In the genomic region with DNA sequence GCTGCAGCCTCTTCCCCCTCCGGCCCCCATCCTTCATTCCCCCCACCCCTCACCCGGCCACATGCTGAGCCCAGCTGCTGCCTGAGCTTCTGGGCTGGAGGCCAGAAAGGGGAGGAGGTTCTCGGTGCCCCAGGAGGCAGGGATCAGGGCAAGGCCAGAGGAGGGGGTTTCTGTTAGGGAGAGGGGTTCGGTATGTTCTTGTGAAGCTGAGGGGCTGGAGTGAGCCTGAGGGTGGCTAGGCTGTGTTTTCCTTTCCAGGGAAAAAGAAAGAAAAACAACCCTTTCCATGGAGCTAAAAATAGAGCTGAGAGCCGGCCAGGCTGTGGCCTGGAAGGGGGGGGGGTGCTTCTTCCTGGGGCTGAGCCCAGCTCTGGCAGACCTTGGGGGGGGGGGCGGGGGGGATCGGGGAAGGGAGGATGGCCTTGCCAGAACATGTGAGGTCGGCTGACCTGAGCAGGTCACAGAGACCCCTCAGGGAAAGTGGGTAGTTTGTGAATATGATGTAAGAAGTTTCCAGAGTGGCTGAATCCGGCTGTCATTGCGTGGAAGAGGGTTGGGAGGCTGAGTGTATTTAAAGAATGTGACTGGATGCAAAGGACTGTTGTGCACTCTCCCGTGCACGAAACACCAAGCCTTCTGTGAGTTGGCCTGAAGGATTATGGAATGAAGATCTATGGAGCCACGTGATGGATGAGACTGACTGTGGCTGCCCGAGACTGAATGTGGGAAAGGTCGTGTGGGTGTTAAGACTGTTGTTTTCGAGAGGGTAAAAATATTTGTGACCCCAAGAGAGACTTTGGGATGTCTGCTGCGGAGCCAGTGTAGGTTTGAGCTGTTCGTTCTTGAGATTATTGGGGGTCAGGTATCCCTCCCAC, we compare ENCODE assay signal across 8 mouse cellular contexts. TPM values are rescaled to one million over a fixed set of nuclear protein-coding genes. Genes with fewer than 3 reads are reported as not detected.
DNase-seq lines count a peak whose midpoint lies in the region; ATAC-seq and TF ChIP-seq lines count a peak whose summit lies in the region.

No protein-coding gene starts in this region.

- DNase-seq in CH12.LX (ENCODE audit: extremely low read depth) = no peak
- peak; percentile 82 for DNase-seq in adrenal gland, postnatal 25 days
- DNase-seq in kidney, postnatal 0 days (ENCODE audit: low spot score) = peak; percentile 92
- DNase-seq in liver, postnatal 0 days = peak; percentile 69
- no peak for DNase-seq in c-Kit-positive CD71-positive TER-119-positive erythroid progenitor cells, embryonic 14.5 days (ENCODE audit: low spot score)

- TF ChIP-seq POLR2A in CH12.LX (IDR thresholded peaks at IDR 0.05; ENCODE audit: low read depth, low read length) = peak; percentile 13
- no peak for TF ChIP-seq POLR2A in olfactory bulb, adult 2 months (IDR thresholded peaks at IDR 0.05; ENCODE audit: insufficient read depth, low read depth, low read length)

- H3K4me1 ChIP-seq in CH12.LX (ENCODE audit: control insufficient read depth in 1 of 2, insufficient read depth in 2 of 2) = peaks cover 23 to 43% of the 10 kb centered on the region in 2 experiments
- peaks cover 80% of the 10 kb centered on the region for H3K4me1 ChIP-seq in embryonic facial prominence, embryonic 15.5 days
- peaks cover 23 to 45% of the 10 kb centered on the region in 2 experiments for H3K4me1 ChIP-seq in heart, embryonic 14.5 days (ENCODE audit: control insufficient read depth in 2 of 2, insufficient read depth in 2 of 2, low read length in 2 of 2)
- H3K4me1 ChIP-seq in kidney, postnatal 0 days (replicated peaks; ENCODE audit: insufficient read depth, low read length) = peaks cover 50% of the 10 kb centered on the region
- peaks cover 36% of the 10 kb centered on the region for H3K4me1 ChIP-seq in liver, postnatal 0 days (ENCODE audit: insufficient read depth)
- H3K4me1 ChIP-seq in olfactory bulb, adult 2 months (ENCODE audit: control insufficient read depth, insufficient read depth, low read length) = peaks cover 36% of the 10 kb centered on the region

- TF ChIP-seq CTCF in CH12.LX (conservative IDR thresholded peaks at IDR 0.05 in 1 of 2, IDR thresholded peaks at IDR 0.05 in 1 of 2; ENCODE audit: low read depth in 2 of 2, low read length in 2 of 2) = no peak
- no peak for TF ChIP-seq CTCF in kidney, postnatal 0 days (IDR thresholded peaks at IDR 0.05; ENCODE audit: low read depth)
- no peak for TF ChIP-seq CTCF in liver, postnatal 0 days (IDR thresholded peaks at IDR 0.05; ENCODE audit: low read depth)
- TF ChIP-seq CTCF in olfactory bulb, adult 2 months (IDR thresholded peaks at IDR 0.05; ENCODE audit: insufficient read depth, low read depth, low read length) = no peak

- H3K79me2 ChIP-seq in CH12.LX (replicated peaks; ENCODE audit: control insufficient read depth, extremely low read depth, insufficient read depth, poor library complexity, severe bottlenecking) = peaks cover 5% of the 10 kb centered on the region; the same call in 1 of the 2 replicates

- in situ Hi-C loops in CH12.LX (cut with MboI; ENCODE audit: low pct_ligation_motif_present, low pct_unique_long_range_greater_than_20kb, low sequenced_read_pairs) = no loop called here

- peak overlapping the region in 2 of 3 experiments; percentile 32 to 45 for H3K4me3 ChIP-seq in CH12.LX (replicated peaks in 1 of 3; ENCODE audit: low read depth in 2 of 3, low read length in 2 of 3, poor library complexity in 1 of 3)
- H3K4me3 ChIP-seq in embryonic facial prominence, embryonic 15.5 days (replicated peaks) = peak overlapping the region; percentile 67
- peak overlapping the region; percentile 58 to 79 for H3K4me3 ChIP-seq in heart, embryonic 14.5 days (ENCODE audit: control insufficient read depth in 1 of 2, insufficient read depth in 1 of 2, low read depth in 1 of 2, low read length in 2 of 2)
- peak overlapping the region; percentile 73 for H3K4me3 ChIP-seq in kidney, postnatal 0 days (replicated peaks; ENCODE audit: low read depth, low read length)
- H3K4me3 ChIP-seq in liver, postnatal 0 days (ENCODE audit: low read depth, low read length) = peak overlapping the region; percentile 59
- peak overlapping the region; percentile 57 for H3K4me3 ChIP-seq in olfactory bulb, adult 2 months (ENCODE audit: insufficient read depth, low read depth, low read length)

- peaks cover 5 to 17% of the 10 kb centered on the region in 2 experiments for H3K36me3 ChIP-seq in CH12.LX (replicated peaks in 1 of 2; ENCODE audit: control insufficient read depth in 1 of 2, insufficient read depth in 1 of 2, low read length in 1 of 2)
- H3K36me3 ChIP-seq in embryonic facial prominence, embryonic 15.5 days = peaks cover 8% of the 10 kb centered on the region
- peaks cover 23% of the 10 kb centered on the region for H3K36me3 ChIP-seq in heart, embryonic 14.5 days (ENCODE audit: control insufficient read depth, insufficient read depth, low read length)
- H3K36me3 ChIP-seq in kidney, postnatal 0 days (ENCODE audit: insufficient read depth, low read length) = peaks cover 5% of the 10 kb centered on the region
- peaks cover 9% of the 10 kb centered on the region; the same call in 1 of the 2 replicates for H3K36me3 ChIP-seq in liver, postnatal 0 days (replicated peaks; ENCODE audit: insufficient read depth, low read length)

- ATAC-seq in embryonic facial prominence, embryonic 15.5 days (ENCODE audit: insufficient number of reproducible peaks, low FRiP score, low TSS enrichment, low read depth) = peak; percentile 67
- peak; percentile 28 for ATAC-seq in heart, embryonic 14.5 days (ENCODE audit: insufficient number of reproducible peaks, insufficient read depth, low FRiP score, low read depth)
- peak; percentile 31 for ATAC-seq in kidney, postnatal 0 days (replicated peaks; ENCODE audit: low FRiP score, low read depth)
- ATAC-seq in liver, postnatal 0 days = no peak

- dilution Hi-C loops in CH12.LX (cut with MboI; ENCODE audit: extremely low pct_ligation_motif_present, extremely low pct_unique_long_range_greater_than_20kb, low sequenced_read_pairs) = no loop called here

- no peak for TF ChIP-seq EP300 in CH12.LX (IDR thresholded peaks at IDR 0.05; ENCODE audit: low read length)
- TF ChIP-seq EP300 in liver, postnatal 0 days (IDR thresholded peaks at IDR 0.05; ENCODE audit: low read depth) = no peak

- no peaks in the 10 kb centered on the region for H3K9me3 ChIP-seq in CH12.LX (replicated peaks; ENCODE audit: low read length)
- no peaks in the 10 kb centered on the region for H3K9me3 ChIP-seq in embryonic facial prominence, embryonic 15.5 days (replicated peaks)
- no peaks in the 10 kb centered on the region for H3K9me3 ChIP-seq in heart, embryonic 14.5 days (ENCODE audit: control insufficient read depth, low read length)
- H3K9me3 ChIP-seq in kidney, postnatal 0 days (replicated peaks; ENCODE audit: low read length) = no peaks in the 10 kb centered on the region
- no peaks in the 10 kb centered on the region for H3K9me3 ChIP-seq in liver, postnatal 0 days (ENCODE audit: low read length)

- H3K9ac ChIP-seq in CH12.LX (ENCODE audit: insufficient read depth, low read depth) = peak overlapping the region; percentile 87
- H3K9ac ChIP-seq in embryonic facial prominence, embryonic 15.5 days = peak overlapping the region; percentile 54; the same call in 1 of the 2 replicates
- peak overlapping the region; percentile 96 for H3K9ac ChIP-seq in heart, embryonic 14.5 days (ENCODE audit: low read length)
- H3K9ac ChIP-seq in kidney, postnatal 0 days (ENCODE audit: low read depth, low read length) = peak overlapping the region; percentile 86
- peak overlapping the region; percentile 72 for H3K9ac ChIP-seq in liver, postnatal 0 days (replicated peaks)

- WGBS in embryonic facial prominence, embryonic 15.5 days = under 1% methylated on average over 18 of the region's 18 CpGs
- under 1% methylated on average over 17 of the region's 18 CpGs for WGBS in heart, embryonic 14.5 days
- WGBS in kidney, postnatal 0 days = 0% methylated on average over 17 of the region's 18 CpGs
- 2% methylated on average over 16 of the region's 18 CpGs for WGBS in liver, postnatal 0 days (ENCODE audit: insufficient replicate concordance)
- 4% methylated on average over 18 of the region's 18 CpGs for WGBS in olfactory bulb, adult 2 months

- H3K4me2 ChIP-seq in CH12.LX (ENCODE audit: insufficient read depth, low read depth, poor library complexity, severe bottlenecking) = peak overlapping the region; percentile 77
- H3K4me2 ChIP-seq in embryonic facial prominence, embryonic 15.5 days (replicated peaks) = peak overlapping the region; percentile 86
- H3K4me2 ChIP-seq in heart, embryonic 14.5 days (ENCODE audit: low read length) = peak overlapping the region; percentile 98
- H3K4me2 ChIP-seq in kidney, postnatal 0 days (ENCODE audit: low read length) = peak overlapping the region; percentile 97
- peak overlapping the region; percentile 91 for H3K4me2 ChIP-seq in liver, postnatal 0 days (ENCODE audit: low read depth, low read length)

- TF ChIP-seq RAD21 in CH12.LX (IDR thresholded peaks at IDR 0.05; ENCODE audit: low read depth, low read length) = no peak

- peaks cover 37% of the 10 kb centered on the region for H3K27me3 ChIP-seq in CH12.LX (replicated peaks)
- H3K27me3 ChIP-seq in embryonic facial prominence, embryonic 15.5 days = no peaks in the 10 kb centered on the region
- H3K27me3 ChIP-seq in heart, embryonic 14.5 days (ENCODE audit: control insufficient read depth, insufficient read depth, low read length) = no peaks in the 10 kb centered on the region
- no peaks in the 10 kb centered on the region for H3K27me3 ChIP-seq in kidney, postnatal 0 days (ENCODE audit: insufficient read depth, low read length)
- H3K27me3 ChIP-seq in liver, postnatal 0 days (ENCODE audit: insufficient read depth, low read length) = no peaks in the 10 kb centered on the region

- peak overlapping the region; percentile 73 for H3K27ac ChIP-seq in CH12.LX (ENCODE audit: insufficient read depth, low read depth)
- H3K27ac ChIP-seq in embryonic facial prominence, embryonic 15.5 days (replicated peaks) = peak overlapping the region; percentile 100
- H3K27ac ChIP-seq in heart, embryonic 14.5 days (replicated peaks in 1 of 2; ENCODE audit: control insufficient read depth in 1 of 2, insufficient read depth in 1 of 2, low read depth in 2 of 2, low read length in 2 of 2) = peak overlapping the region; percentile 100
- H3K27ac ChIP-seq in kidney, postnatal 0 days = peak overlapping the region; percentile 99
- peak overlapping the region; percentile 87 for H3K27ac ChIP-seq in liver, postnatal 0 days (ENCODE audit: low read depth)
- H3K27ac ChIP-seq in olfactory bulb, adult 2 months (ENCODE audit: insufficient read depth, low read depth, low read length) = peak overlapping the region; percentile 90

RNA-seq across cellular contexts. Expression of gene Lzts2, which starts 2.4 kb away (rescaled TPM):
- total RNA-seq in CH12.LX (2012; rRNA removed) (17.5 and 22.1 TPM in 2 replicates), CH12.LX (2014; rRNA removed) (0.68 and 0.73 TPM in 2 replicates)
- 2.2 and 3.1 TPM in 2 replicates for polyA plus RNA-seq in CH12.LX (2012; ENCODE audit: insufficient read length, low read depth)
- total RNA-seq in adrenal gland, postnatal 25 days (2021) = 83.2 and 101 TPM in 2 replicates
- polyA plus RNA-seq in embryonic facial prominence, embryonic 15.5 days (2015; fragmentation: Nextera tagmentation; extraction: Ambion mirVana) = 75.8 and 80.5 TPM in 2 replicates
- polyA plus RNA-seq in heart, embryonic 14.5 days (2014; fragmentation: Nextera tagmentation; extraction: Ambion mirVana) = 39.5 and 42.2 TPM in 2 replicates
- polyA plus RNA-seq in kidney, postnatal 0 days (2015; fragmentation: Nextera tagmentation; extraction: Ambion mirVana) = 58.6 and 69.5 TPM in 2 replicates
- polyA plus RNA-seq in liver, postnatal 0 days (2015; fragmentation: Nextera tagmentation; extraction: Ambion mirVana) = 5.7 and 7.2 TPM in 2 replicates
- not detected in 2 replicates for polyA plus RNA-seq in olfactory bulb, adult 2 months (2012; ENCODE audit: insufficient read depth, insufficient read length, low replicate concordance, missing spikeins)

RNA-seq across cellular contexts. Expression of gene Mrpl43, which starts 10.3 kb away (rescaled TPM):
- total RNA-seq in CH12.LX (2012; rRNA removed) = 72.7 and 76.6 TPM in 2 replicates
- total RNA-seq in CH12.LX (2014; rRNA removed) = 63.5 and 72.7 TPM in 2 replicates
- 75.1 and 77.9 TPM in 2 replicates for polyA plus RNA-seq in CH12.LX (2012; ENCODE audit: insufficient read length, low read depth)
- total RNA-seq in adrenal gland, postnatal 25 days (2021) = 47.9 and 53.7 TPM in 2 replicates
- polyA plus RNA-seq in embryonic facial prominence, embryonic 15.5 days (2015; fragmentation: Nextera tagmentation; extraction: Ambion mirVana) = 73.1 and 77.3 TPM in 2 replicates
- 62.0 and 65.5 TPM in 2 replicates for polyA plus RNA-seq in heart, embryonic 14.5 days (2014; fragmentation: Nextera tagmentation; extraction: Ambion mirVana)
- polyA plus RNA-seq in kidney, postnatal 0 days (2015; fragmentation: Nextera tagmentation; extraction: Ambion mirVana) = 78.9 and 79.9 TPM in 2 replicates
- 43.6 and 43.8 TPM in 2 replicates for polyA plus RNA-seq in liver, postnatal 0 days (2015; fragmentation: Nextera tagmentation; extraction: Ambion mirVana)
- not detected in 2 replicates for polyA plus RNA-seq in olfactory bulb, adult 2 months (2012; ENCODE audit: insufficient read depth, insufficient read length, low replicate concordance, missing spikeins)

RNA-seq across cellular contexts. Expression of gene Twnk, which starts 11.1 kb away (rescaled TPM):
- 18.9 and 21.9 TPM in 2 replicates for total RNA-seq in CH12.LX (2012; rRNA removed)
- 12.4 and 14.0 TPM in 2 replicates for total RNA-seq in CH12.LX (2014; rRNA removed)
- 30.1 and 32.4 TPM in 2 replicates for polyA plus RNA-seq in CH12.LX (2012; ENCODE audit: insufficient read length, low read depth)
- 36.7 and 39.3 TPM in 2 replicates for total RNA-seq in adrenal gland, postnatal 25 days (2021)
- polyA plus RNA-seq in embryonic facial prominence, embryonic 15.5 days (2015; fragmentation: Nextera tagmentation; extraction: Ambion mirVana) = 20.2 and 22.1 TPM in 2 replicates
- 14.2 and 14.6 TPM in 2 replicates for polyA plus RNA-seq in heart, embryonic 14.5 days (2014; fragmentation: Nextera tagmentation; extraction: Ambion mirVana)
- polyA plus RNA-seq in kidney, postnatal 0 days (2015; fragmentation: Nextera tagmentation; extraction: Ambion mirVana) = 15.7 and 19.4 TPM in 2 replicates
- polyA plus RNA-seq in liver, postnatal 0 days (2015; fragmentation: Nextera tagmentation; extraction: Ambion mirVana) = 9.9 and 10.6 TPM in 2 replicates
- not detected in 2 replicates for polyA plus RNA-seq in olfactory bulb, adult 2 months (2012; ENCODE audit: insufficient read depth, insufficient read length, low replicate concordance, missing spikeins)

RNA-seq across cellular contexts. Expression of gene Sema4g, which starts 27.7 kb away (rescaled TPM):
- total RNA-seq in CH12.LX (2012; rRNA removed) (0.55 and 1.1 TPM in 2 replicates), CH12.LX (2014; rRNA removed) (0.38 and 0.71 TPM in 2 replicates)
- polyA plus RNA-seq in CH12.LX (2012; ENCODE audit: insufficient read length, low read depth) = 8.3 and 8.4 TPM in 2 replicates
- 7.0 and 8.1 TPM in 2 replicates for total RNA-seq in adrenal gland, postnatal 25 days (2021)
- 4.8 and 5.9 TPM in 2 replicates for polyA plus RNA-seq in embryonic facial prominence, embryonic 15.5 days (2015; fragmentation: Nextera tagmentation; extraction: Ambion mirVana)
- 0.80 and 0.92 TPM in 2 replicates for polyA plus RNA-seq in heart, embryonic 14.5 days (2014; fragmentation: Nextera tagmentation; extraction: Ambion mirVana)
- 3.2 and 3.7 TPM in 2 replicates for polyA plus RNA-seq in kidney, postnatal 0 days (2015; fragmentation: Nextera tagmentation; extraction: Ambion mirVana)
- polyA plus RNA-seq in liver, postnatal 0 days (2015; fragmentation: Nextera tagmentation; extraction: Ambion mirVana) = 9.3 and 11.3 TPM in 2 replicates
- polyA plus RNA-seq in olfactory bulb, adult 2 months (2012; ENCODE audit: insufficient read depth, insufficient read length, low replicate concordance, missing spikeins) = 101 TPM in 1 of 2 replicates, not detected in the other

RNA-seq across cellular contexts. Expression of gene Pdzd7, which starts 28.9 kb away (rescaled TPM):
- total RNA-seq in CH12.LX (2012; rRNA removed) (0.04 and 0.17 TPM in 2 replicates), CH12.LX (2014; rRNA removed) (0.12 and 0.20 TPM in 2 replicates)
- 0.15 TPM in 1 of 2 replicates, not detected in the other for polyA plus RNA-seq in CH12.LX (2012; ENCODE audit: insufficient read length, low read depth)
- 0.52 TPM in 1 of 2 replicates, not detected in the other for total RNA-seq in adrenal gland, postnatal 25 days (2021)
- 0.68 and 0.75 TPM in 2 replicates for polyA plus RNA-seq in embryonic facial prominence, embryonic 15.5 days (2015; fragmentation: Nextera tagmentation; extraction: Ambion mirVana)
- 0.11 and 0.19 TPM in 2 replicates for polyA plus RNA-seq in heart, embryonic 14.5 days (2014; fragmentation: Nextera tagmentation; extraction: Ambion mirVana)
- polyA plus RNA-seq in kidney, postnatal 0 days (2015; fragmentation: Nextera tagmentation; extraction: Ambion mirVana) = 0.43 and 0.80 TPM in 2 replicates
- polyA plus RNA-seq in liver, postnatal 0 days (2015; fragmentation: Nextera tagmentation; extraction: Ambion mirVana) = not detected in 2 replicates
- not detected in 2 replicates for polyA plus RNA-seq in olfactory bulb, adult 2 months (2012; ENCODE audit: insufficient read depth, insufficient read length, low replicate concordance, missing spikeins)

Comparison
In these comparisons a context has a peak if more than half of its experiments do, and no peak if none do; other contexts are left out.
1. DNase-seq: peak in adrenal gland, postnatal 25 days (single experiment), kidney, postnatal 0 days (single experiment) and liver, postnatal 0 days (single experiment); none in CH12.LX (single experiment) and c-Kit-positive CD71-positive TER-119-positive erythroid progenitor cells, embryonic 14.5 days (single experiment).
2. RNA of gene Twnk, which starts 11.1 kb away (polyA plus RNA-seq): 30.1 to 32.4 TPM in CH12.LX, 20.2 to 22.1 TPM in embryonic facial prominence, embryonic 15.5 days, 15.7 to 19.4 TPM in kidney, postnatal 0 days, 14.2 to 14.6 TPM in heart, embryonic 14.5 days and 9.9 to 10.6 TPM in liver, postnatal 0 days; not detected in olfactory bulb, adult 2 months; every median in the first group is over 10 times any median in the second.
3. Peak in every context shown above with its lines, with median percentiles within 50 percentile points of each other: H3K27ac ChIP-seq, H3K4me2 ChIP-seq, H3K4me3 ChIP-seq and H3K9ac ChIP-seq.